Mouse (Mus musculus) granulocyte monocyte progenitor cell, adult 5-6 weeks (primary cell): ENCODE measurements around the gene Slc28a1. TPM values are rescaled to one million over a fixed set of nuclear protein-coding genes. Genes with fewer than 3 reads are reported as not detected.

Source experiments
- ATAC-seq: replicated peaks from 2 replicates; pipeline ENCODE4 v1.8.0; 2016; ENCODE audit warnings: mild to moderate bottlenecking, moderate TSS enrichment, inconsistent platforms; ENCODE audit not compliant: poor library complexity, severe bottlenecking
- total RNA-seq, 2 experiments: library from RNA; stranded (forward) in 1 of 2; stranded (reverse) in 1 of 2; fragments of 200-712, 200-1000 nt in 1 of 2; fragments of >200 nt in 1 of 2; fragmentation: Nextera tagmentation in 1 of 2; gene quantifications; 2 replicates each; pipeline ENCODE4 v1.2.3; 2014 to 2017

The Slc28a1 gene
- not detected in 2 replicates for total RNA-seq (2014; fragmentation: Nextera tagmentation)
- total RNA-seq (2017), result not detected in 2 replicates

DNA sequence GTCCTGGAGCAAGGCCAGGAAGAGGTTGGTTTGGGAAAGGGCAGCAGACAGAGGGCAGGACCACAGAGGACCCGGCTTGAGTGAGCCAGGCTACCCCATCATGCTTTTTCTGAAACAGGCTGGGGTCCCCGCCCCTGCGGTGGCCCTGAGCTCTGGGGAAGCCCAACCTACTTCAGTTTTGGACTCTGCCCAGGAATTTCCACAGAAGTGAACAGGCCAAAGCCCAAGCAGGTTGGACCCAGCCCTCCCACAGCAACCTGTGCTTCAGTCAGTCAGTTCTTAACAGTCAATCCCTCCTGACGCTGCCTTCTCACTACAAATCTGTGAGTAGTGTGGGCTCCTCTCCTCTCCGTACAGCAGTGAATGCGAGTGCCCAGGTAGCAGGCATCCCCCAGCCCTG lies at the start of gene Slc28a1:
Gene Slc28a1, plus strand, starts transcription at position 245 of the 400 bp plus-strand sequence.
- no peak for ATAC-seq

GRCm38 (mm10) chr7:81066714-81067113 lies 47.9 kb upstream of the Slc28a1 start:
- ATAC-seq, result 0 out of 2 replicates have a peak, but pooled peaks have one; percentile 20

GRCm38 (mm10) chr7:81072463-81072862 lies 42.1 kb upstream of the Slc28a1 start:
- no peak for ATAC-seq

GRCm38 (mm10) chr7:81073273-81073672 lies 41.3 kb upstream of the Slc28a1 start:
- no peak for ATAC-seq

DNA sequence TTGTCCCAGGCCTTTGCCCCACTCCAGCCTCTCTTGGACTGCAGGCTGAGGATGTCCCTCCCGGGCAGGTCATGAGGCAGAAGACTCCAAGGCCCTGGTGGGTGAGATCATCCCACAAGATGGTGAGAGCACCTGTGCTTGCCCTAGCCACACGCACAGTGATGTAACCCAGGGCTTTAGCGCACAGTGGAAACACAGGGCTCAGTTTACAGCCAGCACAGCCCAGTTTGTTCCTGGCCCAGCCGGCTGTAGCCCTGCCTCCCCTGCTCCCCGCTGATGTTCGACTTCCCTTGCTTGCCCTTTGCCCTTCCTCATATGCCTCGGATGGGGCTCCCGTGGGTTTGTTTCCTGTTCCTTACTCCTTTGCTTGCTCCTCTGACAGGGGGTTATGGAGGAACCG lies 40.1 kb upstream of the Slc28a1 start:
- peak; percentile 74 for ATAC-seq

- peak; percentile 23 for ATAC-seq
Measured at GRCm38 (mm10) chr7:81075299-81075698, 39.3 kb upstream of the Slc28a1 start.

DNA sequence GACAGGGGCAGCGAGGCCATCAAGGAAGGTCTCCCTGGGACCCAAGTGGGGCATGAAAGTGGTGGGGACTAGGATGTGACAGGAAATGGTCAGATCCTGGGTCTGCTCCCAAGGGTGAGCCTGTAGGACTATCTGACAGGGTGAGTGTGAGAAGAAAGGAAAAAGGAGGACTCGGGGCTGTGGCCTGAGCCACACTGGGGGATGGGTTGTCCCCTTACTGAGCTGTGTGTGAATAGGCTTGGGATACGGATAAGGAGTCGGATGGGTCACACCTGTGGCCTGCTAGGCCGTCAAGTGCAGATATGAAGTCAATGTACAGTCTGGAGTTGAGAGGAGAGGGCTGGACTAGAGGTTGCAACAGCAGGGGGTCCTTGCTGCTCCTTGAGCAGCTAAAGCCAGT lies 38.9 kb upstream of the Slc28a1 start:
- ATAC-seq, result no peak

DNA sequence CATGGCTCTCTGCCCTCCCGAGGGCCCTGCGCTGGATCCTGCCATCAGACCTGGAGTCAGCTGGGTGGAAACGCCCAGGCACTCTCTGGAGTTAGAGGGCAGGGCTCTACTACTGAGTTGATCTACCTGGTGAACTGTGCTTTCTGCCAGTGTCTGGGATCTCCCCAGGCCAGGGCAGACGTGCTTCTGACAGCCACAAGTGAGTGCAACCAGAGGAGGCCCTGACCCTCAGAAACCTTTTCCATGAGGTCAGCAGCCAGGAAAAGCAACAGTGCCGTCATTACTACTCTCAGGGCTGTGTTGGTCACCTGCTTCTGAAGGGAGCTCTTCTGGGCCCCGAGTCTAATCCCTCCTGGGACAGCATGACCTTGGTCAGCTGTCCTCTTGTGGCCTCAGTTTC lies 37.6 kb upstream of the Slc28a1 start:
- ATAC-seq, result no peak

DNA sequence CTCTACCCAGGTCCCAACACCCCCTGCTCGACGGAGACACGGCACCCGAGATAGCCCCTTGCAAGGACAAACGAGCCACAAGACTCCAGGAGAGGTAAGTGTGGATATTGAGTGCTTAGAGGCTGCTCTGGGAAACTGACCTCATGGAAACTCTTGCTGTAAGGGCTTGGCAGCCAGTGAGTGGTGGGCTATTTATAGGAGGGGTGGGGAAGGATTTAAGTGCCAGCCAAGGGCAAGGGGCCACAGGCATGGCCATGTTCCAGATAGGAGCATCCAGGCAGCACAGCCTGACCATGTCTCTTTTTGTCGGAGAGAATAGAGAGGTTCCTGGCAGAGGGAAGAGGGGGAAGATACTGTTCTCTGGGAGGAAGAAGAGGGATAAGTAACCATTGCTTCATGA lies 35.9 kb upstream of the Slc28a1 start:
- no peak for ATAC-seq

DNA sequence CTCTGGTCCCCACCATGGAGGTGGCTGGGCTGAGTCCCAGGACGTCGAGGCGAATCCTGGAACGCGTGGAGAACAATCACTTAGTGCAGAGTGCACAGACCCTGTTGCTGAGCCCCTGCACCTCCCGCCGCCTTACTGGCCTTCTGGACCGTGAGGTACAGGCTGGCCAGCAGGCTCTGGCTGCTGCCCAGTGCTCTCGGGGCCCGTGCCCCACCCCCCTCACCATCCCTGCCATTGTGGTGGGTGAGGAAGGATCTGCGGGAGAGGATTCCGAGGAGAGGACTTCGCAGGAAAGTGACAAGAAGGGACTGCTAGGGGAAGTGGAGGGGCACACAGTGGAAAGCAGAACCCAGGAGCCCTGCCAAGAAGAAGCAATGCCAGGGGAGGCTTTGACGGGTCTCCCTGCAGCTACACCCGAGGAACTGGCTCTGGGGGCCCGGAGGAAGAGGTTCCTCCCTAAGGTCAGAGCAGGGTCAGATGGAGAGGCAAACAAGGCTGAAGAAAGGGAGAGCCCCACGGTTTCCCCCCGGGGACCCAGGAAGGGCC lies 21.1 kb upstream of the Slc28a1 start:
- peak; percentile 31 for ATAC-seq

DNA sequence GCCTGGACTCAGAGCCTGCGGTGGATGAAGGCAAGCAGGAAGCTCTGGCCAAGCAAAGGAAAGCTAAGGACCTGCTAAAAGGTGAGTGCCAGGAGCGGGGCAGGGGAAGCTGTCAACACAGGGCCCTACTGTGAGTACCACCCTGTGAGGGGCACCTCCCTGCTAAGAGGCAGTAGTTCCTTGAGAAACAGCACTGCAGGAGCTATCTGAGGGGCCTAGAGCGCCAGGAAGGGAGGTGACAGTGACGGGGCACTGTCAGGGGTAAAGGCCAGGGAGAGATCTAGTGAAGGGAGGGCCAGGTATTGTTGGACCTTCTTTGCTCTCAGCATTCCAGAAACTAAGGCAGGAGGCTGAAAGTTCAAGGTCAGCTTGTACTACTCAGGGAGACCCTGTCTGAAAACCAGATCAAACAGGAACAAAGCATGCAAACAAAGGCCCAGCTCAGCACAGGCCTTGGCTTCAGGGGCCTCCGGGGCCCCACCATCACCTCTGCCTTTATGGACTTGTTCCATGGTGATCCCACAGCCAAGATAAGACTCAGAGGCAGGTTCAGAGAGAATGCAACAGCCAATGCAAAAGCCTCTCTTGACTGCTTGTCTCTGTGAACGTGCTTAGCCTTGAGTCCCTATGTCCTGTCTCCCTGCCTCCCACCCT lies 20.4 kb upstream of the Slc28a1 start:
- no peak for ATAC-seq

DNA sequence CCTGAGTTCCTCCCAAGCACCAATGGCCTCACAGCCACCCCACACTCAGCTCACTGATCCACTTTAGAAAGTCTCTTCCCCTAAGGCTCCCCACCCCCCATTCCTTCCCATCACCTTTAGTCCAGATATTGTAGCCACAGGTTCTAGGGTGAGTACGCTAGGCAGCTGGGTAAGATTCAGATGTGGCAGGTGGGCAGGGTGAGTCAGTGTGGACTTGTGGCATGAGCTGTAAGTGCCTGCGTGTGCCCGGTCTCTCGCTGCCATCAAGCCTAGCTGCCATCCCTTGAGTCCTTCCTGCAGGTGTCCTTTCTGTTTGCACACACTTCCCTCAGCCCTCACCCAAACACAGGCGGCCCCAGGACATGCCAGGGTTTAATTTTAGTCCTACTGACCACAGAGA lies 14.3 kb upstream of the Slc28a1 start:
- no peak for ATAC-seq

DNA sequence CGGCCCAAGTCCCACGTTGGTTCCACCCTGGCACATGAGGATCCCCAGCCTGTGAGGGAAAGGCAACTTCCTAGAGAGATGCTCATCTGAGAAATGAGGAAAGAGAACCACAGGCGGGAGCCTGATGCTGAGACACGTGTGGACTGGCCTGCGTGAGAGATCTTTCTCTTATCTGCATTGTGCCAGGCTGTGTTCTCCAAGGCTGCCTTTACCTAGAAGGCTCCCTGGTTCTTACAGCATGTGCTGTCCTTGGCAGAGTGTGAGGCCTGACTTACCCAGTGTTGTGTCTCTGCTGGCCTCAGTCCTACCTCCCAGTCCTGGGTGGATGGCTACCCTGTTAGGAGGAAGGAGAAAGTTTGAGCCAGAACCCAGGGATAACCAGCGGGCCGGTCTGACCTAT lies 11.7 kb upstream of the Slc28a1 start:
- ATAC-seq, result no peak

- ATAC-seq, result no peak
Measured at GRCm38 (mm10) chr7:81105525-81105924, 9.1 kb upstream of the Slc28a1 start.

GRCm38 (mm10) chr7:81108226-81108625 lies 6.4 kb upstream of the Slc28a1 start:
- no peak for ATAC-seq

- ATAC-seq, result no peak
Measured at GRCm38 (mm10) chr7:81109717-81110651, 4.6 kb upstream of the Slc28a1 start.

- ATAC-seq, result no peak
Measured at GRCm38 (mm10) chr7:81110791-81111190, 3.8 kb upstream of the Slc28a1 start.

GRCm38 (mm10) chr7:81111729-81112128 lies 2.9 kb upstream of the Slc28a1 start:
- no peak for ATAC-seq

DNA sequence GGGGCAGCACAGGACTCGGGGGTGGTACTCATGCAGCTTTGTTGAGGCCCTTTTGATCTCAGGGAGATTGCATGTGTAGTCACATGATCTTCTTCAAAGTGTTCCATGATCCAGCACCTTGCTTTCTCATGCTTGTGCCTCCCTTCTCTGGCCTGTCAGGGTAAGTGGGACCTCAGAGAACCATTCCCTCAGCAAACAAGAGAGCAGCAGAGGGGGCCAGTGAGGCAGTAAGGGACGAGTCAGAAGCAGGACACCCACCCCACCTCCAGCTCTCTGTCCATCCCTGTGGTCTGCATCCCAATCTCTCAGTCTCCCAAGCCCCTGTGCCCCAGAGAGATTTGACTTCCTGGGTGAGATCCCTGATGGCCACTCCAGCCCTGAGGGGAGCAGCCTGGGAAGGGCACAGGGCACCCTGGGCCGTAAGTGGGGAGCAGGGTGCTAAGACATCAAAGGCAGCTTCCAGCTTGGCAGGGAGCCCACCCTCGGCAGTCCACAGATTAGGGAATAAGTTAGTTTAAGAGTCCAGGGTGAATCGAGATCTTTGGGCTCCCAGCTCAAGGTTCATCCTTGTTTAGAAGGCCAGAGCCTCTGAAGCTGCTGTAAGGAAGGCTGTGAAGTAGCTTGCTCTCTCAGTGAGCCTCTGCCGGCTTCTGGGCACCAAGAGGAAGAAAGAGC lies 1.8 kb upstream of the Slc28a1 start:
- ATAC-seq, result no peak

- ATAC-seq, result peak; percentile 62
Measured at GRCm38 (mm10) chr7:81121099-81121498, 6.5 kb downstream of the Slc28a1 start.

GRCm38 (mm10) chr7:81122808-81123207 lies 8.2 kb downstream of the Slc28a1 start:
- ATAC-seq, result no peak
